Mouse (Mus musculus): ENCODE measurements at regions not wholly inside any gene's neighbourhood (a gene's known extent, or its start where the extent isn't known, plus 50 kb on each side); places are given as distances from the start of the nearest gene placed in this dataset.

DNA sequence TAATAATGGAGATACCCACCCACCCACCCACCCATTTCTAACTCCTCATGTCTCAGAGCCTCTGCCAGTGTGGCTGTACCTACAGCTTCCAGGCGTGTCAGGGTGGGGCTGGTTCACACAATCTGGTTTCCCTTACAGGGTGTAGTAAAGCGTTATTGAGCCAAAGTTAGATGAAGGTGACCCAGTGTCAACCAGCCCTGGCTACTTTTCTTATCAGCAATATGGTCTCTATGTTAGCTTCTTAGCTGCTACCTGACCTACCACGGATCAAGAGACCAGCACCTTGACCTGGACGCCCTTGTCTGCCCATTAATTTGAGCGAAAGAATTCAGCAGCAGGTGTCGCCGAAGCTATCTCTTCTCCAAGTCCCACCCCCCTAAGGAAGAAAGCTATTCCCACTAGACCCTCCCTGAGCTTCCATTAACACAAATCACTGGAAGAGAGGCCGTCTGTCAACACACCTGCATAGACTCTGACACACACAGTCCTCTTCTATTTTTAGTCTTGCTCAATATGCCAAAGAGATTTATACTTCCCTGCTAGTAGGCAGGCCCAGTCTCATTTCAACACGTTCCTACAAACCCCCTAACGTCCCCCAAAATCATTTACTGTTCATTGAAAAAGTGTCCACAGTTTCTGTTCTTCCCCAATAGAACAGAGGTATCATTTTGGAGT lies 70.4 kb downstream of the Phlda1 start:
- WGBS = 65% methylated on average over 10 of the region's 10 CpGs
- H3K4me3 ChIP-seq (ENCODE audit: low read length) = no peak overlapping the region
- no peaks in the 10 kb centered on the region for H3K36me3 ChIP-seq (ENCODE audit: insufficient read depth, low read length)
- H3K9me3 ChIP-seq (ENCODE audit: low read length) = peaks cover 8% of the 10 kb centered on the region; the same call in 1 of the 2 replicates
- H3K27ac ChIP-seq (ENCODE audit: low read length) = no peak overlapping the region
- no peak for ATAC-seq (ENCODE audit: low FRiP score, low TSS enrichment)
- no peaks in the 10 kb centered on the region for H3K27me3 ChIP-seq (ENCODE audit: insufficient read depth, low read length)
- H3K9ac ChIP-seq (replicated peaks; ENCODE audit: low read length) = no peak overlapping the region
- no peak overlapping the region for H3K4me2 ChIP-seq (replicated peaks; ENCODE audit: low read depth, low read length)
- peaks cover 27% of the 10 kb centered on the region for H3K4me1 ChIP-seq (ENCODE audit: insufficient read depth, low read length)

DNA sequence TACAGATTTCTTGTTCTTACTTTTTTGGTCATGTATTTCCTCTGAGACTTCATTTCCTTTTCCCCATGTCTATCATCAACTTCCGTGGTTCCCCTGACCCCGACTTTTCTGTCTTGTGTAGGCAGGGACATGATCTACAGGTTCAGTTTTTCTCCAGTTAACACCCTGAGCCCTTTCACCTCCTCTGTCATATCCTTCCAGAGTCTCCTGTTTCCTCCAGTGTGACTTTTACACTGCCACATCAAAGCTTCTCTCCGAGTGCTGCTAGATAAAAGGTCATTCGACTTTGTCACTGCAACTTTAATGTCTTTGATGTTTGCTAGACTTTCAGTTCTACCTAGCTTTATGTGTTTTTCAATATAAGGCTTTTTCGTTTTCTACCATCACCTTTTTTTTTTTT lies 72.5 kb downstream of the Phlda1 start:
- Histone ChIP-seq H3K4me2 (replicated peaks; ENCODE audit: low read depth, low read length) (no peak overlapping the region), H3K9me3 (ENCODE audit: low read length) (0 out of 2 replicates have a peak, but pooled peaks cover under 1% of the 10 kb centered on the region), H3K36me3 (ENCODE audit: insufficient read depth, low read length) (no peaks in the 10 kb centered on the region), H3K9ac (replicated peaks; ENCODE audit: low read length) (no peak overlapping the region), H3K4me1 (ENCODE audit: insufficient read depth, low read length) (peaks cover 36% of the 10 kb centered on the region), H3K27ac (ENCODE audit: low read length) (no peak overlapping the region), H3K27me3 (ENCODE audit: insufficient read depth, low read length) (no peaks in the 10 kb centered on the region), H3K4me3 (ENCODE audit: low read length) (no peak overlapping the region)
- no peak for ATAC-seq (ENCODE audit: low FRiP score, low TSS enrichment)
- WGBS = 21% methylated on average over 5 of the region's 5 CpGs

DNA sequence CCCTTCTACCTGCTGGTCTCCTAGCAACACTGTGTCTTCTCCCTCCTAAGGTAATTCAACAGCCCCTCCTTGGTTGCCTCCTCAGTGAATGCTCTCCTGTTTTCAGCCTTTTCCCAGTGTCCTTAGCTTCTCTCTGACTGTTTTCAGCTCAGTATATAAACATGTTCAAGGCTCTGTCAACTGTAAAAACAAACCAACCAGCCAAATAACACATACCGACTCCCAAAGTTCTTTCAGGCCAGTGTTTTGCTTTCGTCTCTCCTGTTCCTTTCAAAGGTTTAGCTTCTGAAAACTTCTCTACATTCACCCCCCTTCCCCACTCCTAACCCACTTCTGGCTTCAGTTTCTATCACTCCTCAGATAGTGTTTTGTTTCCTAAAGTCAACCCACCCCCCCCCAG lies 73.4 kb downstream of the Phlda1 start:
- H3K9ac ChIP-seq (replicated peaks; ENCODE audit: low read length) = no peak overlapping the region
- H3K27me3 ChIP-seq (ENCODE audit: insufficient read depth, low read length) = no peaks in the 10 kb centered on the region
- H3K4me2 ChIP-seq (replicated peaks; ENCODE audit: low read depth, low read length) = no peak overlapping the region
- no peak overlapping the region for H3K27ac ChIP-seq (ENCODE audit: low read length)
- H3K36me3 ChIP-seq (ENCODE audit: insufficient read depth, low read length) = no peaks in the 10 kb centered on the region
- WGBS = 28% methylated on average over 2 of the region's 2 CpGs
- no peak overlapping the region for H3K4me3 ChIP-seq (ENCODE audit: low read length)
- peaks cover 36% of the 10 kb centered on the region for H3K4me1 ChIP-seq (ENCODE audit: insufficient read depth, low read length)
- no peaks in the 10 kb centered on the region for H3K9me3 ChIP-seq (ENCODE audit: low read length)
- no peak for ATAC-seq (ENCODE audit: low FRiP score, low TSS enrichment)

DNA sequence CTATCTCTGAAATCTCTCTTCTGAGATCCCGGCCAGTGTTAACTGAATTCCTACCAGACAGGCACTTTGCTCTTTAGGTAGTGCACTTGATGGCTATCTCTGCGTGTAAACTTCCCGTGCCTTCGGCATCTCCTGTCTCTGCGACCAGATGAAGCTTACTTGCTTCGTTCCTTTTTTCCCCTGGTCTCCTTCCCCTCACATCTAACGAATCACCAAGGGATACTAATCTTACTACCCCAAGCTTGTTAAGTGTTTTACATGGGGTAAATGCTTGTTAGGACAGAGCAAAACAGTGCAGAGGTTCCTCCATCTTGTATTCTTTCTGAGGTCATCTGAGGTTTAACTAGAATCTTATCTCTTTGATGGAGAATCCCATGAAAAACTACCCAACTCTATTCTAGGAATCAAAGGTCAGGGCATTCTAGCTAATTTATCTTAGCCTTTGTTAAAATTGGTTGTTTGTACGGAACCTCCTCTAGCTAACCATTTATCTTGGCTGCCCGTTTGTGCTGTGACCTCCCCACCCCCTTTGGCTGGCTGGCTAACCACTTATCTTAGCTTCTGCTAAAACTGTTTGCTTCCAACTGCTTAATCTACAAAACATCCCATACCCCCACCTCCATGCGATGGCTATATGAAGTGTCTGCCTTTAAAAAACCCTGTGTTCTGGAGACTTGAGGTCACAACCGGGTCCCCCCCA lies 74.5 kb downstream of the Phlda1 start:
- no peaks in the 10 kb centered on the region for H3K9me3 ChIP-seq (ENCODE audit: low read length)
- 63% methylated on average over 11 of the region's 11 CpGs for WGBS
- no peak overlapping the region for H3K4me3 ChIP-seq (ENCODE audit: low read length)
- no peak overlapping the region for H3K4me2 ChIP-seq (replicated peaks; ENCODE audit: low read depth, low read length)
- H3K27me3 ChIP-seq (ENCODE audit: insufficient read depth, low read length) = no peaks in the 10 kb centered on the region
- H3K36me3 ChIP-seq (ENCODE audit: insufficient read depth, low read length) = no peaks in the 10 kb centered on the region
- H3K27ac ChIP-seq (ENCODE audit: low read length) = no peak overlapping the region
- H3K9ac ChIP-seq (replicated peaks; ENCODE audit: low read length) = no peak overlapping the region
- ATAC-seq (ENCODE audit: low FRiP score, low TSS enrichment) = no peak
- peaks cover 36% of the 10 kb centered on the region for H3K4me1 ChIP-seq (ENCODE audit: insufficient read depth, low read length)

DNA sequence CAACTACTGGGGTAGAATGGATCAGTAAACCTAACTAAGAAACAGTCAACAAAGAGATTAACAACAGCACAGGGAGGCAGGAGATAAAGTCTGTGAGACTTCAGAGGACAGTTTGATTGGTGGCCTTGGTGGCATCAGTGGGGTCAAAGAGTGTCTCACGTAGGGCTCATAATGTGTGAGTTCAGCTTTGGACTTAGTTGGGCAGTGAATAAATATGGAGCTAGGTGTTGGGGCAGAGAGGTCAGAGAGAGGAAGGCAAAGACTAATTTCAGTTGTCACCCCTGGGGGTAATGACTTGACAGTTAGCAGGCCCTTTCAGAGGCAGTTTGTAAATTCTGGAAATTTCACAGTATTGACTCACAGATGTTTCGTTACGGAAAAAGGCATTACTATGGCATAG lies 75.8 kb downstream of the Phlda1 start:
- Histone ChIP-seq H3K4me2 (replicated peaks; ENCODE audit: low read depth, low read length) (no peak overlapping the region), H3K27ac (ENCODE audit: low read length) (no peak overlapping the region), H3K27me3 (ENCODE audit: insufficient read depth, low read length) (no peaks in the 10 kb centered on the region), H3K9me3 (ENCODE audit: low read length) (no peaks in the 10 kb centered on the region), H3K4me3 (ENCODE audit: low read length) (no peak overlapping the region), H3K9ac (replicated peaks; ENCODE audit: low read length) (no peak overlapping the region), H3K4me1 (ENCODE audit: insufficient read depth, low read length) (peaks cover 24% of the 10 kb centered on the region), H3K36me3 (ENCODE audit: insufficient read depth, low read length) (no peaks in the 10 kb centered on the region)
- ATAC-seq (ENCODE audit: low FRiP score, low TSS enrichment) = no peak
- WGBS = 87% methylated on average over 3 of the region's 3 CpGs

DNA sequence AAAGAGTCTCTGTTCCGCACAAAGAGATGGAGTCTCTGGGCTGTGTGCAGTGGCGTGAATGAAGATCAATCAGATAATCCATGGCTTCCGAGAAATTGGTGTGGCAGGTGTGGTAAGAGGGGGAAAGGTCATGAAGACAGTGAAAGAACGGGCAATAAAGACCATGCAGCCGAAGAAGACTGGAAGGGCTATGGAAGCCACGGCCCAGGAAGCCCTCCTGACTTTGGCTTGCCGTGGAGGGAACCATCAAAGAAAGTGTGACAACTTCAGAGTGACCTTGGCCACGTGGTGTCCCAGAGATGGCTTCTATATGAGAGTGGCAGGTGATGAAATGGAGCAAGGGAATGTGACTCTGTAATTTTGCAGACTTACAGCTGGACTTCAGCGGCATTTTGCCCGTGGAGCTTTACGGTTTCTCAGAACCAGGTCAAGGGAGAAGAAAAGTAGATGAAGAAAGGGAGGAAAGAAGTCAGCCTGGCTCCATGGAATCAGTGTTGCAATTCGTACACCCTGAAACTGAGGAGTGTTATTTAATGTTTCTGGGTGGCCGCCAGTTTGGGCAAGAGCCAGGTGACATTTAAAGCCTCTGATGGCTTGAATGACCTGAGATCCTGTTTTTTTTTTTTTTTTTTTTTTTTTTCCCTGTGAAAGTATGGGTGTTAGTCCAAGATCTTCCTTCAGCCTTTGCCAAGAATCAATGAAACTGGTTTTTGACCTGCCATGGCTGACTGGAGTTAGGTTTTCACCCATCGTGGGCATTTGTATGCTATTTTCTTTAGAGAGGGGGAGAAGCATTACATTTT lies 76.4 kb downstream of the Phlda1 start:
- no peak overlapping the region for H3K4me2 ChIP-seq (replicated peaks; ENCODE audit: low read depth, low read length)

DNA sequence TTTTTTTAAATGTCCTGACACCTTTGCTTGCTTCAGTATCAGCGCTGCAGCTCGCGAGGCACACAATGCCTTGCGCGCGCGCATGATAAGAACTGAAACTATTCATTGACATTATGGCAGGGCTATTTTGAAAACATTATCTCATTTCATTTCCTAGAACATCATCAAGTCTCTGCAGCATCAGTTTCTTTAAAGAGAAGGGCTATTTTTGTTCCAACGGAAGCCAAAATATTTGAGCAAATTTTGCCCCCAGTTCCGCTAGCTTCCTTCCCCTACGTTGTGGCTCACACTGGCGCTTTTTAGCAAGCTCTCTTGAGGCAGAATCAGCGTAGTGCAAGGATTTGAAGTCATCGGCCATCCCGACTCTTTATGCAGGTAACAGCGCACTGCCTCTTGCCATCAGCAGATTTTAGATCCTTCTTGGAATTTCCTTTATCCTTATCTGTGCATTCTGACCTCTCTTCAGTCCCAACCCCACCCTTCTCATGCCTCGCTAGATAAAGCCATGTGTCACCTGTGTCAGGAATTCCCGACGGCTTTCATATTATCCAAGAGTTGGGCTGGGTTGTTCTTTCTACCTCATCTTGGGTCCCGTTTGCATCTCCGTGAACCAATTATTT lies 77.1 kb downstream of the Phlda1 start:
- peaks cover 24% of the 10 kb centered on the region for H3K4me1 ChIP-seq (ENCODE audit: insufficient read depth, low read length)
- no peaks in the 10 kb centered on the region for H3K36me3 ChIP-seq (ENCODE audit: insufficient read depth, low read length)
- no peak overlapping the region for H3K4me3 ChIP-seq (ENCODE audit: low read length)
- H3K4me2 ChIP-seq (replicated peaks; ENCODE audit: low read depth, low read length) = no peak overlapping the region
- H3K9ac ChIP-seq (replicated peaks; ENCODE audit: low read length) = no peak overlapping the region
- H3K27me3 ChIP-seq (ENCODE audit: insufficient read depth, low read length) = no peaks in the 10 kb centered on the region
- H3K27ac ChIP-seq (ENCODE audit: low read length) = no peak overlapping the region
- ATAC-seq (ENCODE audit: low FRiP score, low TSS enrichment) = no peak
- no peaks in the 10 kb centered on the region for H3K9me3 ChIP-seq (ENCODE audit: low read length)
- 82% methylated on average over 20 of the region's 20 CpGs for WGBS

More for the DNA sequence above, 76.4 kb downstream of the Phlda1 start:
- Histone ChIP-seq H3K9me3 (ENCODE audit: low read length) (no peaks in the 10 kb centered on the region), H3K36me3 (ENCODE audit: insufficient read depth, low read length) (no peaks in the 10 kb centered on the region), H3K27ac (ENCODE audit: low read length) (no peak overlapping the region), H3K27me3 (ENCODE audit: insufficient read depth, low read length) (no peaks in the 10 kb centered on the region), H3K9ac (replicated peaks; ENCODE audit: low read length) (no peak overlapping the region), H3K4me3 (ENCODE audit: low read length) (no peak overlapping the region), H3K4me1 (ENCODE audit: insufficient read depth, low read length) (peaks cover 24% of the 10 kb centered on the region)
- WGBS = 57% methylated on average over 14 of the region's 14 CpGs
- ATAC-seq (ENCODE audit: low FRiP score, low TSS enrichment) = no peak

DNA sequence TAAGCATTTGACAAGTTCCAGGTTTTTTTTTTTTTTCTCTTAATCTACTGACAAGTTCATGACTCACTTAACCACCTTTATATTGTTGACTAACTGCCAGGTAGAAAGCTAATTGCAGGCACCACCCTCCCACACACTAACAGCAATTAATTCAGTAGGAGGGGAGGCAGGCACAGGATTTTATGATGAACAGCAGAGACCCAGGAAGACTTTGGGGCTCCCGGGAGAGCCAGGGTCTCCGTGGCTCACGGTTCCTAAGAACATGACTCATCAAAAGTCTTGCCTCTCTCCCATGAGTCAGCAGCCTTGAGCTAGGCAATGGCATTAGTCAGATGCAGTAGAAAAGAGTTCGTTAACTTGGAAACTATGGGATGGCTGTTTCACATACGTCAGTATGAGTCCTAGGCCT lies 77.7 kb downstream of the Phlda1 start:
- no peak for ATAC-seq (ENCODE audit: low FRiP score, low TSS enrichment)
- peaks cover 24% of the 10 kb centered on the region for H3K4me1 ChIP-seq (ENCODE audit: insufficient read depth, low read length)
- H3K9me3 ChIP-seq (ENCODE audit: low read length) = no peaks in the 10 kb centered on the region
- no peak overlapping the region for H3K27ac ChIP-seq (ENCODE audit: low read length)
- H3K4me3 ChIP-seq (ENCODE audit: low read length) = no peak overlapping the region
- WGBS = 80% methylated on average over 5 of the region's 5 CpGs
- H3K9ac ChIP-seq (replicated peaks; ENCODE audit: low read length) = no peak overlapping the region
- no peaks in the 10 kb centered on the region for H3K27me3 ChIP-seq (ENCODE audit: insufficient read depth, low read length)
- no peak overlapping the region for H3K4me2 ChIP-seq (replicated peaks; ENCODE audit: low read depth, low read length)
- no peaks in the 10 kb centered on the region for H3K36me3 ChIP-seq (ENCODE audit: insufficient read depth, low read length)

DNA sequence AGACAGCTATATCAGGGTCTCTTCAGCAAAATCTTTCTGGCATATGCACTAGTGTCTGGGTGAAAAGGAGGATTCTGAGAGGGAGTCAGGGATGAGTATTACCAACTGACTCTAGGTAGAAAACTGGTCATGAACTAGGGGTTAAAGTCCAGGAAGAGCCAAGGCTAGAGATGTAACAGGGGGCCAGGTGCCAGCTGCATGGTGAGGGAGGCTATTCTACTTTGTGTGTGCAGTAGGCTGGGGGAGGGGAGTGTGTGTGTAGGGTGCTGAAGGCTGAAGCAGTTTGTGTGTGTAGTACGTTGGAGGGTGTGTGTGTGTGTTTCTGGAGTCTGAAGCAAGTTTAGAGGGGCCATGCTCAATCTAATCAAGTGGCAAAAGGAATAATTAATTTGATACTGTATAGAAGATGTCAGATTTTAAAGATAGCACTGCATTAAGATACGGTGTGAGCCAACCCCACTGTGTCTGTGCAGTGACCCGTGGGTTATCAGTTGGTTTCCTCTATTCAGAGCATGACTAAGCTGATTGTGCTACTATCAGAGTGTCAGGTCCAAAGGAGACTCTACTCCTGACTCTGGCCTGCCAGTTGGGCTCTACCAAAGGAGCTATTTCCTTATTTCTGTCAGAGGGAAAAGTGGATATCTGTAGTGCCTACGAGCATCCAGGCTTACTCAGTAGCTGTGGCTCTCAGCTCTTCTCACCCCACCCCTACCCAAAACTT lies 82.0 kb downstream of the Phlda1 start:
- no peaks in the 10 kb centered on the region for H3K36me3 ChIP-seq (ENCODE audit: insufficient read depth, low read length)
- H3K27me3 ChIP-seq (ENCODE audit: insufficient read depth, low read length) = no peaks in the 10 kb centered on the region
- no peak overlapping the region for H3K4me2 ChIP-seq (replicated peaks; ENCODE audit: low read depth, low read length)
- no peak overlapping the region for H3K9ac ChIP-seq (replicated peaks; ENCODE audit: low read length)
- no peak overlapping the region for H3K27ac ChIP-seq (ENCODE audit: low read length)
- WGBS = 64% methylated on average over 4 of the region's 4 CpGs
- H3K4me1 ChIP-seq (ENCODE audit: insufficient read depth, low read length) = no peaks in the 10 kb centered on the region
- H3K4me3 ChIP-seq (ENCODE audit: low read length) = no peak overlapping the region
- H3K9me3 ChIP-seq (ENCODE audit: low read length) = no peaks in the 10 kb centered on the region; the same call in 1 of the 2 replicates
- ATAC-seq (ENCODE audit: low FRiP score, low TSS enrichment) = no peak

Measured in kidney, embryonic 16.5 days (tissue).